Mouse (Mus musculus) CD4-positive, CD25-positive, alpha-beta regulatory T cell, adult 2 months (primary cell): ENCODE results near the gene Oog1.
"Not testable (repeated sequence)": the region's sequence is repeated elsewhere in the genome, so short reads cannot be mapped to it uniquely, and the experiment has no call there.

Experiments used
- DNase-seq: peaks from one replicate; pipeline ENCODE4 v3.0.0-alpha.2; 2012; ENCODE audit warnings: low read depth, low spot score

Oog1 gene

GRCm38 (mm10) chr12:87602388-87602787 is at the start of gene Oog1:
TSS of gene Oog1 (plus strand) at chr12:87602688.
- not testable (repeated sequence) for DNase-seq

DNA sequence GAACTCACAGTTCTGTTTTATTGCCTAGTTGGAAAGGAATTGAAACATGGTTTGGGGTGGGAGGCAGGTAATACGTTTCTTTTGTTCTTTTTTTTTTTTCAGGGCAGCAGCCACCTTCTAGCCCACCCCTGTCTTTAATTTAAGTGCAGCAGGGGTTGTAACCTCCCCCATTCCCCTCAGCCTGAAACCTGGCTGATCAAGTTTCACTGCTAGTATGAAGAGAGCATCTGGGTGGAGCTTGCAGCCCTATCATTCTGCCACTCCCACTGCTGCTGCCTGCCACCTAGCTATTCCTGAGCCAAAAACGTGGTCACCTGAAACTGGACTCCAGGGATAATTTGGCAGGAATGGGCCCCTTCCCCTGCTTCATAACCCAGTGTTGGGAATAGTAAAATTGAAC is 1.1 kb upstream of the Oog1 start:
- DNase-seq = not testable (repeated sequence)

DNA sequence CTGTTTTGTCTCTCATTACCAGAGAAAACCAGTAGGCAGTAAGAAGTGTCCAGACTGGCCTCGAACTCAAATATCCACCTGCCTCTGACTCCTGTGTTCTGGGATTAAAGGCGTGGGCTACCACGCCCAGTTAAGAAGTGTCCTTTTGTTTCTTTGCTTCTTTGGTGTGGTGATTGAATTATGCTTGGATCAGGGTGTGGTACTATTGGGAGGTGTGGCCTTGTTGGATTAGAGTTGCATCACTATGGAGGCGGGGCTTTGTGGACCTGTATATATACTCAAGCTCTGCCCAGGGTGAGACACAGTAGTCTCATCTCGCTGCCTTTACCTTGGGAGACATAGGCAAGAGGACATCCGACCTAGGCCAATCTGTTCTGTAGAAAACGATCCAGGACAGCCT is 16.1 kb downstream of the Oog1 start, which contains the start of gene Gm4027:
Gene Gm4027, plus strand, starts transcription at position 301 of the 400 bp plus-strand sequence.
- DNase-seq = not testable (repeated sequence)

DNA sequence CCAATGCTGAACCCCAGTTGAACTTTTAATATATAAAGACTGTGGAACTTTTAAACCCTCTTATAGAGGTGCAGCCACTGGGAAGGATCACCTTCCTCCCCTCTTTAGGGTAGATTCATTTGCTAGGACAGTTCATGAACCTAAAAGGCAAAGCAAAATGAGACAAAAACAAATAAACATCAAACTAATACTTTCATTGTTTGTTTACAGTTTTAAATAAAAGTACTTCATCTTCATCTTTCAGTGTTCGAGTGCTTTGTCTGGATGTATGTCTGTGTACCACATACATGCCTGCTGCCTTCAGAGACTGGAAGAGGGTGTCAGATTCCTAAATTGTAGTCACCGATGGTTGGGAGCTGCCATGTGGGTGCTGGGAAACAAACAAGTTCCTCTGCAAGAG is 42.0 kb downstream of the Oog1 start, which contains the start of gene Gm16381:
Gene Gm16381, minus strand, starts transcription at position 101 of the 400 bp plus-strand sequence.
- not testable (repeated sequence) for DNase-seq

GRCm38 (mm10) chr12:87652916-87653703 is 50.6 kb downstream of the Oog1 start:
- not testable (repeated sequence) for DNase-seq
